Mouse (Mus musculus): ENCODE results near the gene Exoc6b. TPM values are rescaled to one million over a fixed set of nuclear protein-coding genes. Genes with fewer than 3 reads are reported as not detected.

The Exoc6b gene
- polyA plus RNA-seq, 1 experiment from 2014 or later = 34.2 TPM

DNA sequence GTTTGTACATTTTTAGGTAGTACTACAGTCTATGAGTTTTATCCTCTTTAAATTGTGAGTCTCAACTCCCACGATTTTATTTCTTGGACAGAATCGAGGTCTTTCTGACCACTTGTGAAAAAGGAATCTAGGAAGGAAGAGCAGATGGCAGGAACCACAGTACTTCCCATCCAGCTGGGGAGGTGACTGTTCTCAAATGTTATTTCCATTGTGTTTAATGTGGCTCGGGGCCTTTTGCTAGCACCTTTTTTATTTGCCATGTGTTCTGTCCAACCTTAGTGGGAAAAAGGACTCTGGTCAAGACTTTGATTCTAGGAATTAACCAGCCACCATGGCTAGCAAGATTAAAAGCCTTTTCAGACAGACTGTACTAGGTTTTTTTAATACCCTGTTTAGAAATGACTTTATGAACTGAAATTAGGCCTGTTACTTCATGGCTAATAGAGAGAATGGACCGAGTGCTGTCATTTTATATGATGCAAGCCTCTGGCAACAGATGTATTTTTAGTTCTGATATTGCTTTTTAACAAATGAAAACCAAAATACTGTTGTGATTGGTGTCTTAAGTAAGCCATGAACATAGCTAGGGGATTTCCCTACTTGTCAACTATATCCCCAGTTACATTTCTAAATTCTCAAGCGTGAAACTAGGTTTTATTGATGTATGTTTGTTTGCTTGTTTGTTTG, 104.4 kb downstream of the Exoc6b start:
- 73% methylated on average over 5 of the region's 5 CpGs for WGBS
- no peak overlapping the region for H3K27ac ChIP-seq
- H3K36me3 ChIP-seq = no peaks in the 10 kb centered on the region
- H3K9ac ChIP-seq = no peak overlapping the region
- H3K27me3 ChIP-seq = no peaks in the 10 kb centered on the region
- ATAC-seq (ENCODE audit: borderline replicate concordance, extremely low read depth, low FRiP score, low TSS enrichment) = no peak
- no peak overlapping the region for H3K4me2 ChIP-seq
- H3K4me3 ChIP-seq = no peak overlapping the region
- peaks cover 9% of the 10 kb centered on the region for H3K4me1 ChIP-seq
- H3K9me3 ChIP-seq = no peaks in the 10 kb centered on the region

DNA sequence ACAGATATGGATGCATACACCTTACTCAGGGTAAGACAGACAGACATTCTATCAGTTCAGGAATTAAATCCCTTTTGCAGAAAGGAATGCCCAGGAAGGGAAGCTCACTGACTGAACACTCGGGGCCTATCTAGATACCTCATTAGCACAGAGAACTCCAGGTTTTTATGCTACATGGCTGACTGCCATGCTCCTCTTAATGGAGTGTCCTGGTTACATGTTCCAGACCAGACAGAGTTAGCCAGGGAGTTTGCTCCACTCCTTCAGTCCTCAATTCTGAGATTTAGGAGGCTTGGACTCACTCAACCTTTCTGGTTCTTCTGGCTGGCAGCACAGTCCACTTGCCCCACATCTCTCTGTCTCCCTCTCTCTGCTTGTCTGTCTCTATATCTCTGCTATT, 106.3 kb downstream of the Exoc6b start:
- Histone ChIP-seq H3K27ac (no peak overlapping the region), H3K9ac (no peak overlapping the region), H3K4me1 (peaks cover 14% of the 10 kb centered on the region), H3K4me3 (no peak overlapping the region), H3K9me3 (no peaks in the 10 kb centered on the region), H3K4me2 (no peak overlapping the region), H3K27me3 (no peaks in the 10 kb centered on the region), H3K36me3 (no peaks in the 10 kb centered on the region)
- 60% methylated on average over 1 of the region's 1 CpGs for WGBS
- peak; percentile 39; the same call in 1 of the 2 replicates for ATAC-seq (ENCODE audit: borderline replicate concordance, extremely low read depth, low FRiP score, low TSS enrichment)

DNA sequence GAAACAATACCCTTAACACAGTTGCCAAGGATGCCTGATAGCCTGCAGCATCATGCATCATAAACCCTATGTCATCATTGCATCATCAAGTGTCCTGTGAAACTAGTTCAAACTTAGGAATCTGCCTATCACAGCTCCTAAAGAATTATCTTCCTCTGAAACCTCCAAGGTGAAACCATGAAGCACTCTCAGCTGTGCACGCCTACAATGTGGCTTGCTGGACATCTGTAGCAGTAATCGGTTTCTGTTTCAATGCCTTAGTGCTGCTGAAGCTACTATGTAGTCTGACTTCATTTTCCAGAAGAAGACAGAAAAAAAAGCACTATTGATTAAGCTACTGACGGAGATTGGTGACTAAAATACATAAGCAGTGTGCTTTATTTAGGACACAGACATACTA, 107.5 kb downstream of the Exoc6b start:
- ATAC-seq (ENCODE audit: borderline replicate concordance, extremely low read depth, low FRiP score, low TSS enrichment) = no peak
- Histone ChIP-seq H3K4me3 (no peak overlapping the region), H3K27me3 (no peaks in the 10 kb centered on the region), H3K27ac (no peak overlapping the region), H3K4me2 (no peak overlapping the region), H3K36me3 (no peaks in the 10 kb centered on the region), H3K9ac (no peak overlapping the region), H3K9me3 (no peaks in the 10 kb centered on the region), H3K4me1 (peaks cover 14% of the 10 kb centered on the region)
- 93% methylated on average over 3 of the region's 3 CpGs for WGBS

DNA sequence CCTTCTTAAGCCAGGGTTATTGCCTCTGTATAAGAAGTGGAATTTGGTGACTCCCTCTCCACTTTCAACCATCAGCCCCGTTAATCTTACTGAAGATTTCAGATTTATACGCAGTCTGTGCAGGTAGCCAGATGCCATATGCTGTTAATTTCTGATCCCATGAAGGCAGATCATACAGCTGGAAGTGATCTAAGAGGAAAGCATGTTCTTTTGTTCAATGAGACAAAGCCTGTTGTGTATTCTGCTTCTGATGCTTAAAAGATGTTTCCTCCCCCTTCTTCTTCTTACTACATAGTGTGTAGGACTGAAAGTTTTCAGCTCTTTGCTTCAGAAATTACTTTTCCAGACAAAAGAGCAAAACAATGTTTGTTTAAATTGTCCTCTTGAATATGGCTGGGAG, 109.8 kb downstream of the Exoc6b start:
- Histone ChIP-seq H3K4me3 (no peak overlapping the region), H3K27ac (peak overlapping the region; percentile 29; the same call in 1 of the 2 replicates)
- WGBS = 77% methylated on average over 2 of the region's 2 CpGs

DNA sequence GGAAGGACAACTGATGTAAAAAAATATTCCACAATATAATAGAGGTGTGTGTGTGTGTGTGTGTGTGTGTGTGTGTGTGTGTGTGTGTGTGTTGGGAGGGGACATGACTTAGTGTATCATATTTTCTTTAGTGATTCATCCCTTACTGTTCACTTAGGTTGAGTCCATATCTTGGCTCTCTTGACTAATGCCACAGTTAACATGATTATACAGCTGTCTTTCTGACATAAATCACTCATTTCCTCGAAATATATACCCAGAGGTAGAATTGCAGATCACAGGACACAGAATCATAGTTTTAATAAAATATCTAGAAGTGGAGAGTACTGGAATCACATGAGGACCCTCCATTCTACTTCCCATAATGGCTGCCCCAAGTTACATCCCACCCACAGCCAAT, 117.7 kb downstream of the Exoc6b start:
- H3K9me3 ChIP-seq = no peaks in the 10 kb centered on the region
- no peak for ATAC-seq (ENCODE audit: borderline replicate concordance, extremely low read depth, low FRiP score, low TSS enrichment)
- H3K27me3 ChIP-seq = no peaks in the 10 kb centered on the region
- H3K9ac ChIP-seq = no peak overlapping the region
- 70% methylated on average over 1 of the region's 1 CpGs for WGBS
- no peak overlapping the region for H3K4me2 ChIP-seq
- no peak overlapping the region for H3K27ac ChIP-seq
- H3K4me3 ChIP-seq = no peak overlapping the region
- H3K4me1 ChIP-seq = no peaks in the 10 kb centered on the region
- no peaks in the 10 kb centered on the region for H3K36me3 ChIP-seq

More for the DNA sequence above, 109.8 kb downstream of the Exoc6b start:
- ATAC-seq (ENCODE audit: borderline replicate concordance, extremely low read depth, low FRiP score, low TSS enrichment) = no peak
- no peak overlapping the region for H3K4me2 ChIP-seq
- peaks cover 14% of the 10 kb centered on the region for H3K4me1 ChIP-seq
- H3K9me3 ChIP-seq = no peaks in the 10 kb centered on the region
- H3K36me3 ChIP-seq = no peaks in the 10 kb centered on the region
- H3K27me3 ChIP-seq = no peaks in the 10 kb centered on the region
- H3K9ac ChIP-seq = no peak overlapping the region

DNA sequence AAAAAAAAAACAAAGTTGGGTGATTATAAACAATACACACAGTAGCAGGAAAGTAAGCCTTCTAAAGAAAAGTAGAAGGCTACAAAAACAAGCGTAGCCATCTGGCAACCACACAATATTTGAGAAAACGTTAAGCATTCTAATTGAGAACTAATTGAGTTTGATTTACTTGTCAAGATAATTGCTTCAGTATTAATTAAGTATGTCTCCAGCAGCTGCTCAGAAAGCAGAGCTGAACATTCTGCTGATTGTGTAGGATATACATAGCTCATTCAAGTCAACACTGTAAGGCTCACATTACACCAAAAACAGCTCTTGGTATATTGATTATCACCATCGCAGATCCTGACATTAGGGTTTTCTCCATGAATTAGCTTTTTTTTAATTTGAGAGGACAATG, 122.7 kb downstream of the Exoc6b start:
- Histone ChIP-seq H3K9ac (no peak overlapping the region), H3K27me3 (no peaks in the 10 kb centered on the region), H3K9me3 (no peaks in the 10 kb centered on the region), H3K4me3 (no peak overlapping the region), H3K4me2 (no peak overlapping the region), H3K27ac (no peak overlapping the region), H3K4me1 (no peaks in the 10 kb centered on the region), H3K36me3 (no peaks in the 10 kb centered on the region)
- ATAC-seq (ENCODE audit: borderline replicate concordance, extremely low read depth, low FRiP score, low TSS enrichment) = no peak
- 56% methylated on average over 3 of the region's 3 CpGs for WGBS

DNA sequence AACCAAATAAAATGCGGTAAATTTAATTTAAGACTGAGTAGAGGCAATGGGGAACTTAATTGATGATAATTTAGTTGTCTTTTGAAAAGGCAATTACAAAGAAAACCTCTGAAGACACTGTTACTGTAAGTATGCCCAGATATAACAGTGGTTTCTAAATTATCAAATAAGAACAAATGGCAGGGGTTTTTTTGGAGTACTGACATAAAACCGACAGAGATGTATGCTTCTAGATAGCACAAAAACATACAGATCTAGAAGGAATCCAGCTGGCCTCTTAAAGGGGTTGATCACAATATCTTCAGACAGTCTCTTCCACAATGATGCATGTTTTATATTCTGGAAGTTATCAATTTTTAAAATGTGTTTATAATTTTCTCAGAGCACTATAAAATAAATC, 123.2 kb downstream of the Exoc6b start:
- H3K9me3 ChIP-seq = no peaks in the 10 kb centered on the region
- no peak overlapping the region for H3K4me3 ChIP-seq
- no peaks in the 10 kb centered on the region for H3K4me1 ChIP-seq
- no peak overlapping the region for H3K4me2 ChIP-seq
- WGBS = 54% methylated on average over 2 of the region's 2 CpGs
- no peaks in the 10 kb centered on the region for H3K27me3 ChIP-seq
- no peak overlapping the region for H3K9ac ChIP-seq
- no peak for ATAC-seq (ENCODE audit: borderline replicate concordance, extremely low read depth, low FRiP score, low TSS enrichment)
- H3K27ac ChIP-seq = no peak overlapping the region
- H3K36me3 ChIP-seq = no peaks in the 10 kb centered on the region

DNA sequence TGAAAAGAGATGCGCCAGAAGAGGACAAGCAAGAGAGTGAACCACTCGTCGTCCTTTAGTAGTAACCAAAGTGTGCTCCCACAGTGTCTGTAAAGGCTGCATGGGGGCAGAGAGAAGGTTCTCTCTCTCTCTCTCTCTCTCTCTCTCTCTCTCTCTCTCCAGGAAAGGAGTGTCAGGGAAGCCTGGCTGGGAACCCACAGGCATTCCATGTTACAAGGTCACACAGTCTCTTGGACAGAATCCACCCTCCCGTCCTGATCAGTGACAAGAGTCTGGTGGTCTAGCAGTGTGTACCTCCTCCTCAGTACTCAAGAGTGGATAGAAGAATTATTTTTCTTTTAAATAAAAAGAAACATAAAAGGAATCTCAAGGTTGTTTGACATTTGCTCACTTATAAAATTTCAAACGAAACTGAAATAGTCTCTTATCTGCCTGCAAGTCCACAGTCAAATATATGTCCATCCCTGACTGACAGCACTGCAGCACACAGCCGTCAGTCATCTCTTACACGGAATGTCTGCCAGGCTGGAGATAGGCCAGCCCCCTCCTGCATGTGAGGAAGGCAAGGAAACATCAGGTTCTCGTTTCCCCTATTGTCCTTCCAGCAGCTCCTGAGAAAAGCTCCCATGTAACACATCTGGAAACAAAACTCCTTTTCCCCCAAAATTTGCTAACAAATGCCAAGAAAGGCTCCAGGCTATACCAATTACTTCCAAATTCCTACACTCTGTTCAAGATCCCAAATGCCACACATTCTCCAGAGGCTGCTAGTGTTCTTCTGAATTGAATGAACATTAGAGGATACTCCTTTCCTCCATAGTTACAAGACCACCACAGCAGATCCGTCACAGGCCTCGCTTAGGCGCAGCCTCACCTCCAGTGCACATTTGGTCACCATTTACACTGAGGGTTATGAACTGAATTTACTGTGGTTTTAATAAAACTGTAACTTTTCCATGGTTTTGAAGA, 136.1 kb downstream of the Exoc6b start:
- WGBS = 37% methylated on average over 11 of the region's 11 CpGs

DNA sequence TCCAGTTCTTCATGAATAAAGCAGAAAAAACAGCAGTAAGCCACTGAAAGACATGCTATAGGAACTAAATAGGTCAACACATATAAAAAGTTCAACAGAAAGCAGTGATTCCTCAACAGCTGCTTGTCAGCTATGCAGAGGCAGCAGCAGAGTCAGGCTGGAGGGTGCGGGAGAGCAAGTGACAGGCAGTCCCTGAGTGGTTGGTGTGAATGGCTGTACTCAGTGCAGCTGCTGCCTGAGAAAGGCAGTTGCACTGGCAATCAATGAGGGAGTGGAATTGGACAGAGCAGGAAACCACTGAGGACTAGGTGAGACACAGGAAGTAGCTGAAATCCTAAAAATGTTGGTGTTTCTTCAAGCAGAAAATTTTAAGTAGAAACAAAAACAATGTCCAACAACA, 138.3 kb downstream of the Exoc6b start:
- no peak overlapping the region for H3K9ac ChIP-seq
- WGBS = 25% methylated on average over 1 of the region's 1 CpGs
- H3K27ac ChIP-seq = peak overlapping the region; percentile 59; the same call in 1 of the 2 replicates

More for the DNA sequence above, 136.1 kb downstream of the Exoc6b start:
- H3K36me3 ChIP-seq = no peaks in the 10 kb centered on the region
- H3K27me3 ChIP-seq = no peaks in the 10 kb centered on the region
- peak; percentile 88 for ATAC-seq (ENCODE audit: borderline replicate concordance, extremely low read depth, low FRiP score, low TSS enrichment)
- no peak overlapping the region for H3K9ac ChIP-seq
- H3K4me3 ChIP-seq = no peak overlapping the region
- no peaks in the 10 kb centered on the region for H3K9me3 ChIP-seq
- no peak overlapping the region for H3K4me2 ChIP-seq
- H3K27ac ChIP-seq = peak overlapping the region; percentile 79
- peaks cover 30% of the 10 kb centered on the region for H3K4me1 ChIP-seq

DNA sequence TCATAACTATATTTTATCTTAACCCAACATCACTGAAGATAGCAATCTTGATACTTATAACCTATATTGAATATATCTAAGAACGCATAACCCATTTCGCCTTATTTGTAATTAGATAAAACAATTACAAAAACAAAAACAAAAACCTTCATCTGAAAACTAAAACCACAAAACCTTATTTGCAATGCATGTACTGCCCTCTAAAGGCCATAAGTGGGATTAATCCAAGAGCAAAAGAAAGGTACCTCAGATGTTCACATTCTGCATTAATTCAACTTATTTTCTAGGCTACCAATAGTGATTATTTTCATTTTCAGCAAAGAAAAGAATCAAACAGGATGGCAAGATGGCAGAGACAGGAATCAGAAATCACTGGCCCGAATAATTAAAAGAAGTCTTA, 143.2 kb downstream of the Exoc6b start:
- no peak for ATAC-seq (ENCODE audit: borderline replicate concordance, extremely low read depth, low FRiP score, low TSS enrichment)
- no peaks in the 10 kb centered on the region for H3K36me3 ChIP-seq
- H3K27me3 ChIP-seq = no peaks in the 10 kb centered on the region
- no peak overlapping the region for H3K4me3 ChIP-seq
- no peak overlapping the region for H3K9ac ChIP-seq
- H3K4me2 ChIP-seq = no peak overlapping the region
- WGBS = 55% methylated on average over 3 of the region's 3 CpGs
- peaks cover 14% of the 10 kb centered on the region for H3K4me1 ChIP-seq
- no peak overlapping the region for H3K27ac ChIP-seq
- H3K9me3 ChIP-seq = no peaks in the 10 kb centered on the region

More for the DNA sequence above, 138.3 kb downstream of the Exoc6b start:
- H3K36me3 ChIP-seq = no peaks in the 10 kb centered on the region
- no peaks in the 10 kb centered on the region for H3K27me3 ChIP-seq
- H3K4me3 ChIP-seq = no peak overlapping the region
- H3K9me3 ChIP-seq = no peaks in the 10 kb centered on the region
- peaks cover 30% of the 10 kb centered on the region for H3K4me1 ChIP-seq
- no peak overlapping the region for H3K4me2 ChIP-seq
- peak; percentile 66; the same call in 1 of the 2 replicates for ATAC-seq (ENCODE audit: borderline replicate concordance, extremely low read depth, low FRiP score, low TSS enrichment)

DNA sequence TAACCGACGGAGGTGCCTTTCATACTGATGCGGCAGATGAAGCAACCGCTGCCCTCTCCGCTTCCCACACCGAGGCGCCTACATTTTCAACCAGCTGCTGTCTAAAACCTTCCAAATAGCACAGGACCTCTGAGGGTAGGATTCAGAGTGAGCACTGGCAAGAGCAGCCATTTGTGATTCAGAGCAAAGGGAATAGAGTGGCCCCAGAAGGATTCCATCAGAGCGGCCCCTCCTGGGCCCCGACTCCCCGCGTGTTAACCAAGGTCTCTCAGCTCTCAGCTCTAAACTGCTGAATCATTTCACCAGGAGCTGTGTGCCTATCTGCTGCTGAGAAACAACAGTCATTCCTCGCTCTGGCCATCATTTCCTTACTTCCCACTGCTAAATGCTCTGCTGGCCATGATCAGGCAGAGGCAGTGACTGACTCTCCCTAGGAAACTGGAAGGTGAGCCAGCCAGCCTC, 145.5 kb downstream of the Exoc6b start:
- WGBS = 39% methylated on average over 12 of the region's 12 CpGs
- Histone ChIP-seq H3K4me2 (no peak overlapping the region), H3K27ac (peak overlapping the region; percentile 48; the same call in 1 of the 2 replicates), H3K9me3 (no peaks in the 10 kb centered on the region), H3K9ac (no peak overlapping the region), H3K27me3 (no peaks in the 10 kb centered on the region), H3K36me3 (no peaks in the 10 kb centered on the region), H3K4me1 (peaks cover 9% of the 10 kb centered on the region), H3K4me3 (no peak overlapping the region)
- ATAC-seq (ENCODE audit: borderline replicate concordance, extremely low read depth, low FRiP score, low TSS enrichment) = no peak

DNA sequence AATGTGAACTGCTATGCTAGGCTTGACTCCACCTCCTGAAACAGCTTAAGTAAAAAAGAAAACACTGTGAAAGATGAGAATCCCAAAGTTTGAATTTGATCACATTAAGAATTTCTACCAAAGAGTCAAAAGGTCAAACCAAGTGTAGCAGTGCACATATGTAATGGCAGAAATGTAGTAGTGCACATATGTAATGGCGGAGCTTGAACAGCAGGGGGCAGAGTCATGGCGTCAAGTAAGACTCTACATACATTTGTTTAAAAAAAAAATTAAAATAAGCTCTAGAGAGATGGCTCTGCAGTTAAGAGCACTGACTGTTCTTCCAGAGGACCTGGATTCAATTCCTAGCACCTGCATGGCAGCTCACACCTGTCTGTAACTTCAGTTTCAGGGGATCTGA, 153.0 kb downstream of the Exoc6b start:
- Histone ChIP-seq H3K4me1 (no peaks in the 10 kb centered on the region), H3K27me3 (no peaks in the 10 kb centered on the region), H3K4me2 (no peak overlapping the region), H3K36me3 (no peaks in the 10 kb centered on the region), H3K27ac (no peak overlapping the region), H3K9me3 (no peaks in the 10 kb centered on the region), H3K4me3 (no peak overlapping the region), H3K9ac (no peak overlapping the region)
- no peak for ATAC-seq (ENCODE audit: borderline replicate concordance, extremely low read depth, low FRiP score, low TSS enrichment)
- WGBS = 32% methylated on average over 2 of the region's 2 CpGs

Measured in lung, embryonic 15.5 days (tissue).